Mouse (Mus musculus) hindbrain, embryonic 11.5 days (tissue): ENCODE data around the gene Olfr763. TPM values are rescaled to one million over a fixed set of nuclear protein-coding genes. Genes with fewer than 3 reads are reported as not detected.
"Not testable (repeated sequence)": the region's sequence is repeated elsewhere in the genome, so short reads cannot be mapped to it uniquely, and the experiment has no call there.

ENCODE experiments used
- ATAC-seq: fragments of 200-750 bp; cut with Nextera tagmentation; 2 replicates; pipeline ENCODE4 v1.8.0; 2017; ENCODE audit warnings: mild to moderate bottlenecking, moderate TSS enrichment, moderate library complexity; ENCODE audit not compliant: low FRiP score
- DNase-seq: peaks from one replicate; pipeline ENCODE4 v3.0.0-alpha.2; 2015; ENCODE audit warnings: low spot score
- H3K27ac ChIP-seq: fragments of 300-500 bp; sonication (generic); 2 replicates; pipeline ENCODE4 v1.5.1; 2014; ENCODE audit warnings: mild to moderate bottlenecking, low read depth, low read length
- H3K27me3 ChIP-seq: fragments of 300-500 bp; sonication (generic); 2 replicates; pipeline ENCODE4 v1.6.1; 2014; ENCODE audit warnings: mild to moderate bottlenecking, low read length, moderate library complexity, mixed read lengths; ENCODE audit not compliant: control insufficient read depth, insufficient read depth
- H3K36me3 ChIP-seq: fragments of 300-500 bp; sonication (generic); 2 replicates; pipeline ENCODE4 v1.6.1; 2014; ENCODE audit warnings: mild to moderate bottlenecking, low read length, moderate library complexity, mixed read lengths; ENCODE audit not compliant: control insufficient read depth, insufficient read depth
- H3K4me1 ChIP-seq: fragments of 300-500 bp; sonication (generic); replicated peaks from 2 replicates; pipeline ENCODE4 v1.6.1; 2014; ENCODE audit warnings: low read length, mixed read lengths; ENCODE audit not compliant: control insufficient read depth, insufficient read depth
- H3K4me2 ChIP-seq: fragments of 300-500 bp; sonication (generic); replicated peaks from 2 replicates; pipeline ENCODE4 v1.6.1; 2014; ENCODE audit warnings: mild to moderate bottlenecking, low read depth, low read length
- H3K4me3 ChIP-seq: fragments of 300-500 bp; sonication (generic); 2 replicates; pipeline ENCODE4 v1.5.1; 2014; ENCODE audit warnings: low read depth, low read length
- H3K9ac ChIP-seq: fragments of 300-500 bp; sonication (generic); 2 replicates; pipeline ENCODE4 v1.6.1; 2014; ENCODE audit warnings: low read depth, low read length
- H3K9me3 ChIP-seq: fragments of 300-500 bp; sonication (generic); 2 replicates; pipeline ENCODE4 v1.6.1; 2016; ENCODE audit warnings: low read length; ENCODE audit not compliant: control insufficient read depth
- WGBS: fragments of 180-500 bp; shearing (Covaris S2); extraction: QIAGEN DNeasy Blood & Tissue Kit; methylation state at CpG from one replicate; pipeline ENCODE4 v1.1.7; 2014; 5-methylcytosine and 5-hydroxymethylcytosine counted together
- polyA plus RNA-seq: library from polyadenylated mRNA; unstranded; fragments of >200 nt; fragmentation: Nextera tagmentation; extraction: Ambion mirVana; gene quantifications from 2 replicates; pipeline ENCODE4 v1.2.1, GENCODE M21; 2014

Gene Olfr763
- polyA plus RNA-seq, 1 experiment from 2014 or later = not detected

DNA sequence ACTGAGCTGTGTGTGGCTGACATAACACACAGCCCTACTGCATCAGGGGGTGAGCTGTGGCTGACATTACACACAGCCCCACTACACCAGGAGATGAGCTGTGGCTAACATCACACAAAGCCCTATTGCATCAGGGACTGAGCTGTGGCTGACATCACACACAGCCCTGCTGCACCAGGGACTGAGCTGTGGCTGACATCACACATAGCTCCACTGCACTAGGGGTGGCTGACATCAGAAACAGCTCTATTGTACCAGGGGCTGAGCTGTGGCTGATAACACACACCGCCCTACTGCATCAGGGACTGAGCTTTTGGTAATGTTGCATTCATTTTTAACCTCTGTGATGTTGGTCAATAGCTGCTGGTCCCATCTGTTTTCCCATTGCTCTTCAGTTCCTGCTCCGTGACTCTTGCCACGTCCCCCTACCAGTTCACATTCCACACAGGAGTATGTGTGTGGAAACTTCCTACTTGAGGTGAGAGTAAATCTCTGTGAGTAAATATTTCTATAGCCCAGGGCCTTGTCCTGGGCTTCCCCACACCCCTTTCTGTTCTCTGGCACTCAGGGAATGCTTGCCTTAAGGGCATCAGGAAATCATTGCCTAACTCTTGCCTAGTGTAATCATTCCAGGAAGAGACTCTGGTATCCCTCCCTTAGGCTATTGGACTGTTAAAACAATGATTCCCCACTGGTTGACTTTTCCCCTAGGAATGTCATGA, 29.8 kb upstream of the Olfr763 start:
- 78% methylated on average over 3 of the region's 3 CpGs for WGBS

DNA sequence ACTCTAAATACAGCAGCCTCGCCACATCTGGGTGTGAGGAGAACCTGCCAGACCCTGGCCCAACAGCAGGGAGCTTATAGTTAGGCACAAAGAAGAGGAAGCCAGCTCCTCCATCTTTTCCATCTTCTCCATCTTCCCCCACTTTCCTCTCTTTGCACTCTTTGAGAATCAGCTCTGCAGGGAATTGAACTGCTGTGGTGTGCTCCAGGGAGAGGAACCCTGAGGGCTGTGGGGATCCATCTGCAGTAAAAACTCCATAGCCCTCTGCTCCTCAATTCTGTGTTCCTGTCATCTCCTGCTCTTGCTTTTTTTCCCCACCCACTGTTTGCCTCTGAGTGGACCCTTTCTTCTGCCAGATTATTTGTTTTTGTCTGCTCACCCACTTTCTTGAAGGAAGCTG, 21.5 kb upstream of the Olfr763 start, which contains the start of gene Olfr9:
TSS of gene Olfr9 (plus strand) at position 301 of the 400 bp plus-strand sequence.
- 44% methylated on average over 1 of the region's 1 CpGs for WGBS
- not testable (repeated sequence) for ATAC-seq

More for the DNA sequence above, 29.8 kb upstream of the Olfr763 start:
- DNase-seq = no peak
- Histone ChIP-seq H3K27ac (no peak overlapping the region), H3K4me3 (no peak overlapping the region), H3K4me1 (no peaks in the 10 kb centered on the region), H3K27me3 (no peaks in the 10 kb centered on the region), H3K4me2 (no peak overlapping the region), H3K9ac (no peak overlapping the region), H3K9me3 (no peaks in the 10 kb centered on the region), H3K36me3 (no peaks in the 10 kb centered on the region)
- ATAC-seq = no peak

DNA sequence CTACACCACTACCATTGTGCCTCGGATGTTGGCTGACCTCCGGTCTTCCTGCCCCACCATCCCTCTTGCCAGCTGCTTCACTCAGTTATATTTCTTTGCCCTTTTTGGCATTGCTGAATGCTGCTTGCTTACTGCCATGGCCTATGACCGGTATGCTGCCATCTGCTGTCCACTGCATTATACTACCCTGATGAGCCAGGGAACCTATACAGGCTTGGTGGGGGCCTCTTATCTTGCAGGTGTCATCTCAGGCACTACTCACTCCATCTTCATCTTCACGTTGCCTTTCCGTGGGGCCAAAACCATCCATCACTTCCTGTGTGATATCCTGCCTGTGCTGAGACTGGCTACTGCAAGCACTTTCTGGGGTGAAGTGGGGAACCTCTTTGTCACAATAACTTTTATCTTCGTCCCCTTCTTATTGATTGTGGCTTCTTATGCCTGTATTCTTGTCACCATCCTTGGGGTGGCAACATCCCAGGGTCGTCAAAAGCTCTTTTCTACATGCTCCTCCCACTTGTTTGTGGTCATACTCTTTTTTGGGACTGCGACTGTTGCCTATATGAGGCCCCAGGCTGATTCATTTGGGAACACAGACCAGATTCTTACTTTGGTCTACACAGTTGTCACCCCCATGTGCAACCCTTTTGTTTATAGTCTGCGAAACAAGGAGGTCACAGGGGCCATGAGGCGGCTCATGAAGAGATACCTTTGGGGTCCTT, 20.3 kb upstream of the Olfr763 start:
- H3K27ac ChIP-seq, H3K4me2 ChIP-seq: not testable (repeated sequence)
- WGBS = 64% methylated on average over 7 of the region's 10 CpGs

More for the DNA sequence above, 21.5 kb upstream of the Olfr763 start, which contains the start of gene Olfr9:
- not testable (repeated sequence) for H3K36me3 ChIP-seq, H3K4me3 ChIP-seq, H3K27ac ChIP-seq, H3K4me1 ChIP-seq, H3K9ac ChIP-seq, H3K27me3 ChIP-seq, H3K9me3 ChIP-seq, DNase-seq, H3K4me2 ChIP-seq

DNA sequence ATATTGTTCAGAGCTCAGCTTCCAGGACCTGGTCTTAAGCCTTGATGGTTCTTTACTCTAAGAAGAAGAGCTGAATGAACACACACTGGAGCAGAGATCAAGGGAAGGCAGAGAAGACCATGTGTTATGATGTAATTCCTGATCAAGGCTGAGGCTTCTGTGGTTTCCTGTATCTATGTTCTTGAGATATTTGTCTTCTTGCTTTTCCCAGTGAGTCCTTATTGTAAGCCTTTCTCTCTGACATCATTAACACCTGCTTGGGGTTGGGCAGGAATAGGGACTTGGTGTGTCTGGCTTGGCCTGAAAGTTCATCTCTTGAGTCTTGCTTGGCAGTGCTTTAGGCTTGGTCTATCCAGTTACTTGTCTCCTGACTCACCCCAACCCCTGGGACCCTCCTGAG, 19.6 kb upstream of the Olfr763 start:
- Histone ChIP-seq H3K36me3 (no peaks in the 10 kb centered on the region), H3K9me3 (no peaks in the 10 kb centered on the region), H3K27me3 (no peaks in the 10 kb centered on the region), H3K4me2 (no peak overlapping the region), H3K4me3 (no peak overlapping the region), H3K27ac (no peak overlapping the region), H3K4me1 (no peaks in the 10 kb centered on the region), H3K9ac (no peak overlapping the region)
- DNase-seq = no peak
- ATAC-seq = no peak

More for the DNA sequence above, 20.3 kb upstream of the Olfr763 start:
- not testable (repeated sequence) for H3K9me3 ChIP-seq, DNase-seq, H3K27me3 ChIP-seq, H3K4me3 ChIP-seq, H3K4me1 ChIP-seq, H3K36me3 ChIP-seq, H3K9ac ChIP-seq
- peak; percentile 64 for ATAC-seq

GRCm38 (mm10) chr10:128995796-128996195, 14.8 kb upstream of the Olfr763 start:
- H3K9me3 ChIP-seq = no peaks in the 10 kb centered on the region
- no peak overlapping the region for H3K27ac ChIP-seq
- H3K4me1 ChIP-seq = no peaks in the 10 kb centered on the region
- WGBS = 92% methylated on average over 1 of the region's 1 CpGs
- no peak overlapping the region for H3K9ac ChIP-seq
- no peak for DNase-seq
- no peak for ATAC-seq
- H3K36me3 ChIP-seq = no peaks in the 10 kb centered on the region
- H3K4me3 ChIP-seq = no peak overlapping the region
- H3K27me3 ChIP-seq = no peaks in the 10 kb centered on the region
- no peak overlapping the region for H3K4me2 ChIP-seq

DNA sequence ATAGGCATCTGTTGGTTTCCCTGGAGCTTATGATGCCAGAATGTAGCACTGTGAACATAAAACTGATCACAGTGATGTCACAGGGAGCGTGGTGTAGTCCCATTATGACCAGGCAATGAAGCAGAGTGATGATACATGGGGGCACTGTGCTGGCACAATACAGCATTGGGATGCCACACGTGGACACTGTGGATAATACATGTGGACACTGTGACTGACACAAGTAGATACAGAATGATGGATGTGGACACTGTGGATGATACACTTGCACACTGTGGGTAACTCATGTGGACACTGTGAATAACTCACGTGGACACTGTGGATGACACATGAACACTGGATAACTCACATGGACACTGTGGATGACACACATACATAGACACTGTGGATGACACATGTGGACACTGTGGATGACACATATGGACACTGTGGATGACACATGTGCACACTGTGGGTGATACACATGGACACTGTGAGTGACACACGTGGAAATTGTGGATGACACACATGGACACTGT, 14.0 kb upstream of the Olfr763 start:
- no peak overlapping the region for H3K4me3 ChIP-seq
- ATAC-seq (peak; percentile 27; the same call in 1 of the 2 replicates), DNase-seq (no peak)
- H3K36me3 ChIP-seq = no peaks in the 10 kb centered on the region
- no peak overlapping the region for H3K27ac ChIP-seq
- H3K9ac ChIP-seq = no peak overlapping the region
- no peaks in the 10 kb centered on the region for H3K9me3 ChIP-seq
- 76% methylated on average over 4 of the region's 4 CpGs for WGBS
- H3K4me1 ChIP-seq = no peaks in the 10 kb centered on the region
- no peak overlapping the region for H3K4me2 ChIP-seq
- H3K27me3 ChIP-seq = no peaks in the 10 kb centered on the region

DNA sequence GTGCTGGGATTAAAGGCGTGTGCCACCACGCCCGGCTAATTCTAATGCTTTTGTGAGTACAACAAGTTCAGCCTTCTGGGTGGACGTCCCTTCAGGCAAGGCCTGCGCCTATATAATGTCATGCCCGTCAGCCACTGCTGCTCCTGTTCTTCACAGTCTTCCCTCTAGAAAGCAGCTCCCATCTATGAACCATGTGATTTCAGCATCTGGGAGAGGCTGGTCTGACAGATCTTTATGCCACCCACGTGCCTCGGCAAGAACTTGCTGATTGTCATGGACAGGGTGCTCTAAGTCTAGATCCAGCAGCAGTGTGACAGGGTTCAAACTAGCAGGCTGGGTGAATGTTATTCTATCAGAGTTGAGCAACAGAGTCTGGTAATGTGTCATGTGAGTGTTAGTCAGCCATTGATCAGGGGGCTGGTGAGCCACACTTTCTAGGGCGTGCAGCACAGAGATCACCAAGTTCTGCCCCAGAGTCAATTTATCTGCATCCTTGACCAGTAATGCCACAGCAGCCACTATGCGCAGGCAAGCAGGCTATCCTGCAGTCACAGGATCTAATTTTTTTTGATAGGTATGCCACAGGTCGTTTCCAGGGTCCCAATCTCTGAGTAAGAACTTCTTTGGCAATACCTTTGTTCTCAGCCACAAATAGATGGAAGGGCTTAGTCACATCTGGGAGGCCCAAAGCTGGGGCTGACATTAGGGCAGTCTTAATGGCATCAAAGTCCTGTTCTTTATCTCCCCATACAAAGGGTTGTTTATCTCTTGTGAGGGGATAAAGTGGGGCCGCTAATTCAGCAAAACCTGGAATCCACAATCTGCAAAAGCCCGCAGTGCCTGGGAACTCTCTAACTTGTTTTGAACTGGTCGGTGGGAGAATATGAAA, 6.3 kb upstream of the Olfr763 start:
- no peaks in the 10 kb centered on the region for H3K36me3 ChIP-seq
- ATAC-seq = no peak
- no peaks in the 10 kb centered on the region for H3K4me1 ChIP-seq
- no peak for DNase-seq
- no peaks in the 10 kb centered on the region for H3K27me3 ChIP-seq
- no peak overlapping the region for H3K27ac ChIP-seq
- no peak overlapping the region for H3K4me2 ChIP-seq
- H3K4me3 ChIP-seq = no peak overlapping the region
- no peaks in the 10 kb centered on the region for H3K9me3 ChIP-seq
- no peak overlapping the region for H3K9ac ChIP-seq
- WGBS = 82% methylated on average over 14 of the region's 14 CpGs

DNA sequence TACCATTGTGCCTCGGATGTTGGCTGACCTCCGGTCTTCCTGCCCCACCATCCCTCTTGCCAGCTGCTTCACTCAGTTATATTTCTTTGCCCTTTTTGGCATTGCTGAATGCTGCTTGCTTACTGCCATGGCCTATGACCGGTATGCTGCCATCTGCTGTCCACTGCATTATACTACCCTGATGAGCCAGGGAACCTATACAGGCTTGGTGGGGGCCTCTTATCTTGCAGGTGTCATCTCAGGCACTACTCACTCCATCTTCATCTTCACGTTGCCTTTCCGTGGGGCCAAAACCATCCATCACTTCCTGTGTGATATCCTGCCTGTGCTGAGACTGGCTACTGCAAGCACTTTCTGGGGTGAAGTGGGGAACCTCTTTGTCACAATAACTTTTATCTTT, 920 bp downstream of the Olfr763 start:
- H3K4me2 ChIP-seq, H3K4me3 ChIP-seq, DNase-seq, H3K36me3 ChIP-seq, H3K4me1 ChIP-seq, H3K9me3 ChIP-seq, H3K9ac ChIP-seq, H3K27ac ChIP-seq, H3K27me3 ChIP-seq: not testable (repeated sequence)
- peak; percentile 60; the same call in 1 of the 2 replicates for ATAC-seq
- 81% methylated on average over 2 of the region's 5 CpGs for WGBS
